Mouse (Mus musculus): ENCODE data around the gene Msh5. TPM values are rescaled to one million over a fixed set of nuclear protein-coding genes. Genes with fewer than 3 reads are reported as not detected.
"Not testable (repeated sequence)": the region's sequence is repeated elsewhere in the genome, so short reads cannot be mapped to it uniquely, and the experiment has no call there.

The Msh5 gene
- polyA plus RNA-seq, 1 experiment from 2014 or later: 3.1 TPM

DNA sequence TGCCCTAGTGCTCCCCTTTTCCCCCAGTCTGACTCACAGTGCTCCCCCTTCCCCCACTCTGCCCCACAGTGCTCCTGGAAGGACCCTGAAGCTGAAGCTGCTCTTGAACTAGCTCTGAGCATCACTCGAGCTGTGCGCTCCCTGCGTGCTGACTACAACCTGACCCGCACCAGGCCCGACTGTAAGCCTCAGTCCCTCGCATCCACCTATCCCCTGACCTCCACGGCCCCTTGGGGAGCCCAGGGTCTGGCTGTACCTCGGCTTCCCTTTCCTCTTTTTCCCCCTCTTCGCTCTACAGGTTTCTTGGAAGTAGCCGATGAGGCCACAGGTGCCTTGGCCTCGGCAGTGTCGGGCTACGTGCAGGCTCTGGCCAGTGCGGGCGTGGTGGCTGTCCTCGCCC lies 31.2 kb downstream of the Msh5 start:
- Histone ChIP-seq H3K27me3 (no peaks in the 10 kb centered on the region), H3K9ac (no peak overlapping the region), H3K4me2 (no peak overlapping the region), H3K27ac (replicated peaks) (no peak overlapping the region), H3K36me3 (peaks cover 75% of the 10 kb centered on the region), H3K4me3 (no peak overlapping the region), H3K9me3 (no peaks in the 10 kb centered on the region), H3K4me1 (replicated peaks) (peaks cover 11% of the 10 kb centered on the region; the same call in 1 of the 2 replicates)
- ATAC-seq (ENCODE audit: low read depth): no peak
- WGBS: 92% methylated on average over 16 of the region's 16 CpGs

DNA sequence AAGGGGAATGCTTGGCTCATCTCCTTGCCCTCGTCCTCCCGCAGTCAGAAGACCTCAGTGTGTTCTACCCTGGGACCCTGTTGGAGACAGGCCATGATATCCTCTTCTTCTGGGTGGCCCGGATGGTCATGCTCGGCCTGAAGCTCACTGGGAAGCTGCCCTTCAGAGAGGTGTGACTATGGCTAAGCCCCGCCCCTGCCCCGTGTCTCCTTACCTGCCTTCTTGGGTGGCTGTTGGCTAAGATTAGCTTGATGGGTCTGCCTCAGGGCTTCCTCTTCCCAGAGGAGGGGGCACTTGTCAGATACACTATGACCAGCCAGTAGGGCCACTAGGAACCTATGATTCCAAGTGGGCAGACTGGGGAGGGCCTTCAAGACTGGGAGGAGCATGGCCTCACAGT lies 33.3 kb downstream of the Msh5 start:
- no peak for ATAC-seq (ENCODE audit: low read depth)
- Histone ChIP-seq H3K9me3 (no peaks in the 10 kb centered on the region), H3K4me2 (no peak overlapping the region), H3K36me3 (peaks cover 94% of the 10 kb centered on the region), H3K27me3 (no peaks in the 10 kb centered on the region), H3K4me3 (no peak overlapping the region), H3K9ac (no peak overlapping the region), H3K4me1 (replicated peaks) (peaks cover 11% of the 10 kb centered on the region; the same call in 1 of the 2 replicates), H3K27ac (replicated peaks) (no peak overlapping the region)
- WGBS: 86% methylated on average over 6 of the region's 6 CpGs

DNA sequence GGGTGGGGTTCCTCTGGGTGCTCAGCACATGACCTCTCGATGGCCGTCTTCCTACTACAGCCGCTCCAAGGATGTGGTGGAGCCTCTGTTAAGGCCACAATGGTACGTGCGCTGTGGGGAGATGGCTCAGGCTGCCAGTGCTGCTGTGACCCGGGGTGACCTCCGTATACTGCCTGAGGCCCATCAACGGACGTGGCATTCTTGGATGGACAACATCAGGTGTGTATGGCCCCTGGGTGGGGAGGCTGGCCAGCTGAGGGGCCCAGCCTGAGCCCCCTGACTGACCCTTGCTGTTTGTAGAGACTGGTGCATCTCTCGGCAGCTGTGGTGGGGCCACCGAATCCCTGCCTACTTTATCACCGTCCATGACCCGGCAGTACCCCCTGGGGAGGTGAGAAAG lies 34.1 kb downstream of the Msh5 start:
- H3K4me1 ChIP-seq (replicated peaks): peaks cover 11% of the 10 kb centered on the region; the same call in 1 of the 2 replicates
- ATAC-seq (ENCODE audit: low read depth): no peak
- H3K9ac ChIP-seq: no peak overlapping the region
- H3K27ac ChIP-seq (replicated peaks): no peak overlapping the region
- H3K27me3 ChIP-seq: no peaks in the 10 kb centered on the region
- 82% methylated on average over 13 of the region's 13 CpGs for WGBS
- no peaks in the 10 kb centered on the region for H3K9me3 ChIP-seq
- H3K36me3 ChIP-seq: peaks cover 96% of the 10 kb centered on the region
- no peak overlapping the region for H3K4me2 ChIP-seq
- no peak overlapping the region for H3K4me3 ChIP-seq

DNA sequence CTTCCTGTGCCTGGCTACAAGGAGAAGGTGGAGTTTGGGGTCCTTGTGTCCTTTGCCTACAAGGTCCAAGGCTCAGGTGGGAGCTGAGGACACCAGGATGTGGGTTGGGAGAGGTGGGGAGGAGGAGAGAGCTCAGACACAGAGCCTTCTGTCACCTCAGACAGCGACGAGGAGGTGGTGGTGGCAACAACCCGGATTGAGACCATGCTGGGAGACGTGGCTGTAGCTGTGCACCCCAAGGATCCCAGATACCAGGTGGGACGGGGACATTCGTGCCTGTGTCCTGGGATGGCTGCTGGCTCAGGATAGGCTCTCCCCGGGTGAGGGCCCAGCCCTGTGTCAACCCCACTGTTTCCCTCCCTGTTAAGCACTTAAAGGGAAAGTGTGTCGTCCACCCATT lies 35.1 kb downstream of the Msh5 start:
- Histone ChIP-seq H3K27me3 (no peaks in the 10 kb centered on the region), H3K27ac (replicated peaks) (no peak overlapping the region), H3K4me1 (replicated peaks) (peaks cover 6% of the 10 kb centered on the region; the same call in 1 of the 2 replicates), H3K4me3 (no peak overlapping the region), H3K4me2 (no peak overlapping the region), H3K9me3 (no peaks in the 10 kb centered on the region), H3K9ac (no peak overlapping the region), H3K36me3 (peaks cover 97% of the 10 kb centered on the region)
- 90% methylated on average over 8 of the region's 8 CpGs for WGBS
- no peak for ATAC-seq (ENCODE audit: low read depth)

DNA sequence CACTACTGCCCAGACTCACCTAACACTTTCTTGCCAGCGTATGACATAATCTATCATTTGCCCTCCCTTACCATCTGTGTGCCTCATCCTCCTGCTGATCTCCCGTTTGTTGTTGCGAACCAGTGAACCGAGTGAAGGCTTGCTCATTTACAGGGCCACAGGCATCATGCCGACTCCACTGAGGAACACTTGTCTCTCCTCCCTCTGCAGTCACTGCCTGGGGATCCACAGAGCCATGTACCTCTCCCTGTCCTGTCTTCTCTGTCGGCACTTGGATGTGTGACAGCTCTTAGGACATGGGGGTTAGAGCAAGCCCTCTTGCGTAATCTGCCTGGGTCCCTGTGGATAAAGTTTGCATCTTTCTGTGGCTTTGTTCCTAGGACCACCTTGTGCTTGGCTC lies 37.0 kb downstream of the Msh5 start:
- Histone ChIP-seq H3K9me3 (no peaks in the 10 kb centered on the region), H3K4me3 (no peak overlapping the region), H3K27ac (replicated peaks) (no peak overlapping the region), H3K36me3 (peaks cover 96% of the 10 kb centered on the region), H3K9ac (no peak overlapping the region), H3K27me3 (no peaks in the 10 kb centered on the region), H3K4me2 (no peak overlapping the region), H3K4me1 (replicated peaks) (no peaks in the 10 kb centered on the region)
- 91% methylated on average over 7 of the region's 7 CpGs for WGBS
- ATAC-seq (ENCODE audit: low read depth): no peak

DNA sequence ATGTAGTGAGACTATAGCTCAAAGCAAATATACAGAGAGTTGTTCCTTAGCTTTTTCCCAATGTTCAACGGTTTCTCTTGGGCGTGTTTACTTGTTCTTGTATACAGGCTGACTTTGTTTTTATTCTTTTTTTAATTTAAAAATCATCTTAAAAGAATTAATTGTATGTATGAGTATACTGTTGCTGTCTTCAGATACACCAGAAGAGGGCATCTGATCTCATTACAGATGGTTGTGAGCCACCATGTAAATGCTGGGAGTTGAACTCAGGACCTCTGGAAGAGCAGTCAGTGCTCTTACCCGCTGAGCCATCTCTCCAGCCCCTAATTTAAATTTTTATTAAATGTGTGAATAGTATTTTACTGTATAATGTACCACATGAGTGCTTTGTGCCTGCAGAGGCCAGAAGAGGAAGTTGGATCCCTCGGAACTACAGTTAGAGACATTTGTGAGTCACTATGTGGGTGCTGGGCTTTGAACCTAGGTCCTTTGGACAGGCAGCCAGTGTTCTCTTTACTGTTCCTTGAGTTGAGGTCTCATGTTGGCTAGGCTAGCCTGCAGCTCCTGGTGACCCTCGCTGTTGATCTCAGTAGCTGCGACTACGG lies 39.1 kb downstream of the Msh5 start:
- no peaks in the 10 kb centered on the region for H3K9me3 ChIP-seq
- H3K9ac ChIP-seq: no peak overlapping the region
- H3K27me3 ChIP-seq: no peaks in the 10 kb centered on the region
- ATAC-seq (ENCODE audit: low read depth): no peak
- no peak overlapping the region for H3K4me2 ChIP-seq
- H3K36me3 ChIP-seq: peaks cover 81% of the 10 kb centered on the region
- H3K27ac ChIP-seq (replicated peaks): no peak overlapping the region
- H3K4me1 ChIP-seq (replicated peaks): peaks cover 11% of the 10 kb centered on the region
- no peak overlapping the region for H3K4me3 ChIP-seq
- 97% methylated on average over 7 of the region's 7 CpGs for WGBS

DNA sequence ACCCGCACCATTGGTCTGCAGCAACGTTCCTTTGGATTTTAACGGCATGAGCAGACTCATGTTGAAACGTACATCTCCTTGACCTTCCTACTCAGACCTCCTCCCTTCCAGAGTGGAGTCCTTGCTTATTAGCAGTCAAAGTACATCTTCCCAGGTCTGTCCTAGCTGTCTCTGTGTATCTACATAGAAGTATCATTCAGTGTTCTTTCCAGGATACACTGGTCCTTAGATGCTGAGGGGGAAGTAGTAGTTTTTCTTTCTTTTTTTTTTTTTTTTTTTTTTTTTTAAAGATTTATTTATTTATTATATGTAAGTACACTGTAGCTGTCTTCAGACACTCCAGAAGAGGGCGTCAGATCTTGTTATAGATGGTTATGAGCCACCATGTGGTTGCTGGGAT lies 40.6 kb downstream of the Msh5 start:
- not testable (repeated sequence) for ATAC-seq (ENCODE audit: low read depth)
- 99% methylated on average over 4 of the region's 5 CpGs for WGBS
- peaks cover 65% of the 10 kb centered on the region for H3K36me3 ChIP-seq

DNA sequence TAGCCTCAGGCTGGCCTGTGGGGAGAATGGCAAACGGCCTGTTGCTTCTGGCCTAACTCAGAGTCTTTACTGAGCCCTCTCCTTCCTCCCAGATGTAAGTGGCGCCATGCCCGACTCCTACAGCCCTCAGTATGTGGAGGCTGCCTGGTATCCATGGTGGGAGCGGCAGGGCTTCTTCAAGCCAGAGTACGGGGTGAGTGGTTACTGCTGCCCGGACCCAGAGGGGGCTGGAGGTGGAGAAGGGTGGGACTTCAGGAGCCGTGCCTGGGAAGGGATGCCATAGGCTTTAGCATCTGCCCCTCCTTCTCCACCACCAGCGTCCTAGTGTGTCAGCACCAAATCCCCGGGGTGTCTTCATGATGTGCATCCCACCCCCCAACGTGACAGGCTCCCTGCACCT lies 41.4 kb downstream of the Msh5 start:
- Histone ChIP-seq H3K4me1 (replicated peaks) (peaks cover 23% of the 10 kb centered on the region), H3K9me3 (no peaks in the 10 kb centered on the region), H3K9ac (no peak overlapping the region), H3K36me3 (peaks cover 58% of the 10 kb centered on the region), H3K27ac (replicated peaks) (no peak overlapping the region), H3K4me2 (no peak overlapping the region), H3K27me3 (no peaks in the 10 kb centered on the region), H3K4me3 (no peak overlapping the region)
- no peak for ATAC-seq (ENCODE audit: low read depth)
- 96% methylated on average over 10 of the region's 10 CpGs for WGBS

More for the DNA sequence above, 40.6 kb downstream of the Msh5 start:
- not testable (repeated sequence) for H3K9ac ChIP-seq; H3K27me3 ChIP-seq; H3K4me3 ChIP-seq; H3K27ac ChIP-seq (replicated peaks); H3K9me3 ChIP-seq; H3K4me2 ChIP-seq
- peaks cover 22% of the 10 kb centered on the region for H3K4me1 ChIP-seq (replicated peaks)

DNA sequence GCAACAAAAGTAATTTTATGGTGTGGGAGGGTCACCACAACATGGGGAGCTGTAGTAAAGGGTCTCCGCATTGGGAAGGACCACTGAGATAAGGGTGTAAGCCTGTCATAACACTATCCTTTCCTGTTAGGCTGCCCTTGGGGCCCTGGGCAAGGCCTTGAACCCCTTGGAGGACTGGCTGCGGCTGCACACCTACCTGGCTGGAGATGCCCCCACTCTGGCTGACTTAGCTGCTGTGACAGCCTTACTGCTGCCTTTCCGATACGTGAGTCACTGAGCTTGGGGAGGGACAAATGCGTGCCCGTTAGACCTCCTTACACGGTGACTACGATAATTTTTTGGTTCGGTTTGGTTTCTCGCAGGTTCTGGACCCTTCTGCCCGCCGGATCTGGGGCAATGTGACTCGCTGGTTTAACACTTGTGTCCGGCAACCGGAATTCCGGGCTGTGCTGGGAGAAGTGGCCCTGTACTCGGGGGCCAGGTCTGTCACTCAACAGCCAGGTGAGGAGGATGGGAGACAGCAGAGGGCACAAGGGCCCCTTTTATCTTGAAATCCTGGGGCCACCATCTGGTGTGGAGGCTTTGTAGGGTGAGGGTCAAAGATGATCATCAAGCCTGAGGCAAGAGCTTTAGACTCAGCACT lies 42.3 kb downstream of the Msh5 start:
- Histone ChIP-seq H3K9me3 (no peaks in the 10 kb centered on the region), H3K4me1 (replicated peaks) (peaks cover 32% of the 10 kb centered on the region), H3K9ac (no peak overlapping the region), H3K27me3 (no peaks in the 10 kb centered on the region), H3K4me2 (no peak overlapping the region), H3K36me3 (peaks cover 48% of the 10 kb centered on the region), H3K4me3 (no peak overlapping the region), H3K27ac (replicated peaks) (no peak overlapping the region)
- WGBS: 95% methylated on average over 17 of the region's 17 CpGs
- ATAC-seq (ENCODE audit: low read depth): no peak

DNA sequence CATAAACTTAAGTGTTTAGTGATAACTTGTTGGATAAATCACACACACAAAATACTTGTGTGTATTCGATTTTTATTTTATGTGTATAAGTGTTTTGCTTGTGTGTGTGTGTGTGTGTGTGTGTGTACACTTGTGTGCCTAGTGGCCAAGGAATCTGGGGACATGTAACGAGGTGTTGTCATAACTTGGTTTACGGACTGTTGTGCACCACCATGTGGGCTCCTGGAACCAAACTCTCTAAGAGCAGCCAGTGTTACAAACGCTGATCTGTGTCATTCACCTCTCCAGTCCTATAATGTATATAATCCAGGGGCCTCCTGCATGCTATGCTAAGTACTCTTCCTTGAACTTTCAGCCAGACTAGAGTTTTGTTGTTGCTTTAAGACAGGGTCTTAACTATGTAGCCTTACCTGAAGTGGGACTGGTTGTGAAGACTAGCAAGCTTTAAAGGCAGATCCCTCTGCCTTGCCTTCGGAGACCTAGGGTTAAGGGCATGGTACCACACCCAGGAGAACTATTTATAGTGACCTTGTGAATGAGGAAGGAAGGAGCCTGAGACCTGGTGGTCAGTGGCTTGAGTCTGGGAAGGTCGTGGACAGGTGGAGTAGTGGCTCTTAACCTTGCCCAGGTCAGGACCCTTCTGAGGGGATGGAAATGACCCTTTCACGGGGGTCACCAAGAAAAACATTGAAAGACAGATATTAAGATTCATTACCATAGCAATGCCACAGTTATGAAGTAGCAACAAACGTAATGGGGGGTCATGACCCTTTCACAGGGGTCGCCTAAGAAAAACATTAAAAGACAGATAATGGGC lies 43.3 kb downstream of the Msh5 start:
- Histone ChIP-seq H3K27me3 (no peaks in the 10 kb centered on the region), H3K27ac (replicated peaks) (no peak overlapping the region), H3K4me1 (replicated peaks) (peaks cover 34% of the 10 kb centered on the region), H3K4me2 (peak overlapping the region; percentile 100), H3K4me3 (no peak overlapping the region), H3K36me3 (peaks cover 41% of the 10 kb centered on the region), H3K9ac (peak overlapping the region; percentile 97), H3K9me3 (no peaks in the 10 kb centered on the region)
- no peak for ATAC-seq (ENCODE audit: low read depth)
- 77% methylated on average over 9 of the region's 9 CpGs for WGBS

DNA sequence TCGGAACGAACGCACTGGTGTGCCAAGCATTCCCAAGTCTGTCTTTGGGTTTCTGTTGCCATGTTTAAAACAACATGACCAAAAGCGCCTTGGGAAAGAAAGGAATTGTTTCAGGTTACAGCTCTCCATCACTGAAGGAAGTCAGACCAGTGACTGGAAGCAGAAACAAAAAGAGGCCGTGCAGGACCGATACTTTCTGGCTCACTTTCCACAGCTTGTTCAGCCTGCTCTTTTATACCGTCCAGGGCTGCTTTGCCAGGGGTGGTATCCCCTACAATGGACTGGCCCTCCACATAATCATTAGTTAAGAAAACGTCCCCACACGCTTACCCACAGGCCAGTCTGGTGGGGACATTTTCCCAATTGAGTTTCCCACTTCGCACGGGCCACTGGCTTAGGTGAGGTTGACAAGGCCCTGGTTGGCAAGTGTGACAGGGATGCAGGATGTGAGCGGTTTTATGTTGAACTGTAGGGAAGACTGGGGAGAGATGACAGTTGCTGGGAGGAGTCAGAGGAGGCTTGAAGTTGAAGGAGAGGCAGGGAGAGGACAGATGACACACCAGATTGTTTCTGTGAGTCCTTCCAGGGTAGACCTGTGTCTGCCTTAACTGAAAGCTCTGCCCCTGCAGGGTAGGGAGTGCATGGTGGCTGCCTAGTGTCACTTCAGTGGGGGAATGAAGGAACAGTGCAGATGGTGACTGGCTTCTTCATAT lies 44.2 kb downstream of the Msh5 start:
- peak overlapping the region; percentile 97 for H3K9ac ChIP-seq
- peak overlapping the region; percentile 100 for H3K4me2 ChIP-seq
- H3K9me3 ChIP-seq: no peaks in the 10 kb centered on the region
- peak overlapping the region; percentile 96; the same call in 1 of the 2 replicates for H3K27ac ChIP-seq (replicated peaks)
- no peaks in the 10 kb centered on the region for H3K27me3 ChIP-seq
- H3K4me3 ChIP-seq: peak overlapping the region; percentile 93
- peaks cover 32% of the 10 kb centered on the region for H3K36me3 ChIP-seq
- H3K4me1 ChIP-seq (replicated peaks): peaks cover 34% of the 10 kb centered on the region
- 12% methylated on average over 12 of the region's 12 CpGs for WGBS
- ATAC-seq (ENCODE audit: low read depth): no peak

All from neural tube, embryonic 13.5 days (tissue).